Mouse (Mus musculus): Measurements from ENCODE around the gene Lgals1.
"Not testable (repeated sequence)": the region's sequence is repeated elsewhere in the genome, so short reads cannot be mapped to it uniquely, and the experiment has no call there.

The Lgals1 gene

DNA sequence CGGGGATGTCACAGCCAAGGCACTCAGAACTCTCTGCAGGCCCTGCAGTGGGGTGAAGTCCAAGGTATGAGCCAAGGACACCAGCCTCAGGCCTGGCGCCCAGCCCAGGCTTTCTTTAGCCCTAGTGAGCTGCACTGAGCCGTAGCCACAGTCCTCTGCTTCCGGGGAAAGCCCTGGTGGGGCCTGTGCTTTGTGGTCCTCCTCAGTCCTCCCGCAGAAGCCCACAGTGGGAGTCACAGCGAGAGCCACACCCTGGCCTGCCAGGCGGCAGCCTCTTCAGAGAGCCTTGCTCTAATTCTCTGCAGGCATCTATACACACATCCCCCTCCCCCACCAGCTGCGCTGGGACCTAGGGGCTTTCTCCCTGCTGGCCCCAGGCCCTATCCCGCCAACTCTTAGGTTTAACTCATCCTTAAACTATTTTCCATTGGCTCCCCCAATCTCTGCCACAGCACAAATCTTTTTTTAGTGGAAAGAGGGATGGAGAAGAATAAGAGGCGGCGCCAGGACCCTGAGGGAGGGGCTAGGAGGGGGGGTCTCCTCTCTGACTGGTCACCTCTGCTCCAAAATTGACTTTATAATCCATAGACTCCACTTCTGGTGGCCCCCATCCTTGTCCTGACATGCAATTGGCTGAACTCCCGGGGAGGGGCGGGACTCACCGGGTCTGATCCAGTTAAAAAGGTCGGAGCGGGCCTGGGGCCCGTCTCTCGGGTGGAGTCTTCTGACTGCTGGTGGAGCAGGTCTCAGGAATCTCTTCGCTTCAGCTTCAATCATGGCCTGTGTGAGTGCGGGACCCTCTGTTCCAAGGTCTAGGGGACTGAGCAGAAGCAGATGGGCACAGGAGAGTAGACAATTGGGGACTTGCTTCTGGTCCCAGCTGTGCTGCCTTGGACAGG is at the start of gene Lgals1:
Gene Lgals1, plus strand, starts transcription at position 705 of the 899 bp plus-strand sequence.
- DNase-seq (ENCODE audit: low spot score) = peak; percentile 90

DNA sequence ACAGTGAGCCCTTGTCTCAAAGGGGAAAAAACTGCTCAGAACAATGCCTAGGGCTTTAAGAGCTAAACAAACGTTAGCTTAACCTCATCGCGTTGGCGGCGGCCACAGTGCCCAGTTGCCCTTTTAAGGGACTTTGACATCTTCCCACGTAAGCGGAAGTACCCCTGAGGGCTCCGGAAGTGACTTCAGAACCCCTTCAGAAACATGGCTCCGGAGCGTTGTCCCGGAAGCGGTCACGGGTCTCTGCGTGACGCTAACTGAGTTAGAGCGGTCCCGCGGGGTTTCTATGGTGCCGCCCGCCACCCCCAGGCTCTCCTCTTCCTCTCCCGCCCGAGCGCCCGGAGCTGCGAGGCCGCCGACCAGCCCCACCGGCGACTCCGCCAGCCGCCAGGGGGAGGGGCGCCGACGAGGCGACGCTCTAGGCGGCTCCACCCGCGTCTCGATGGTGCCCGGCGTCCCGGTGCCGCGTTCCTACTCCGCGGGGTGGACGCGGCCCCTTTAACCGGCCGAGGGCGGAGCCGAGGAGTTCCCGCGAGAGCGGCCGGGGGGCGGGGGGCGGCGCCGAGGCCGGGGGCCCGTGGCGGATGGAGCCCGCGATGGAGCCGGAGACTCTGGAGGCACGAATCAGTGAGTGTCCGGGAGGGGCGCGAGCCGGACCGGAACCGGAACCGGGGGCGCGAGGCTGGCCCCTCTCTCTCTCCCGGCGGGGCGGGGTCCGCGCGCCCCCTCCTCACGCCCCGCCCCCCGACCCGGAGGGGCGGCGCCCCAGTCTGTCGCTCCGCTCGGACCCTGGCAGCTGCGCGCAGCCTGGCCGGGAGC is 49.3 kb upstream of the Lgals1 start, which contains the start of gene Gga1:
Gene Gga1, plus strand, starts transcription at position 200 of the 819 bp plus-strand sequence.
- peak; percentile 87 for DNase-seq (ENCODE audit: low spot score)

DNA sequence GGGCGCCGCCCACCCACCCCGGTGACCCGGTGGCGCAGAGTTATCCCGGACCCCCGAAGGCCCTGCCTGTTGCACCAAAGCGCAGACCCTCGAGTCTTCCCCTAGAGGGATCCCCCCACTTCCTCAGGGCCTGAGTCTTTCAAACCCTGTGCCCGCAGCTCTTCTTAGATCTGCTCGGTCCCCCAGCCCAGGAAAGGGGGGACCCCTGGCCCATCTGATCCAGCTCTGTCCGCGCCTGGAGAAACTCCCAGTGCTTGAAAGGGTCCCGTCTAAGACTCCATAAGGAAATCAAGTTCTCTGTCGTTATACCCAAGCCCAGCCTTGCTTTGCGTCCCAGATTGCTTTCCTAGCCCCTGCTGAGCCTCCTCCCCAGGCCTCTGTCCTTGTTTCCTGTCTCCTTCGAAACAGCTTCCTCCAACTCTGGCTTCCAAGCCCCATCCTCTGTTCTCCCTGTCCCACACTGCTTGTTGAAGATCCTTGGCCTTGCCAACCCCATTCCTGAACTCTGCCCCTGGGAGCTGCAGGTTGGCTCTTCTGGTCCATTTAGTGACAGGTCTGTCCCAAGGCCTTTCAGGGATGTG is 48.6 kb upstream of the Lgals1 start:
- DNase-seq (ENCODE audit: low spot score) = no peak

DNA sequence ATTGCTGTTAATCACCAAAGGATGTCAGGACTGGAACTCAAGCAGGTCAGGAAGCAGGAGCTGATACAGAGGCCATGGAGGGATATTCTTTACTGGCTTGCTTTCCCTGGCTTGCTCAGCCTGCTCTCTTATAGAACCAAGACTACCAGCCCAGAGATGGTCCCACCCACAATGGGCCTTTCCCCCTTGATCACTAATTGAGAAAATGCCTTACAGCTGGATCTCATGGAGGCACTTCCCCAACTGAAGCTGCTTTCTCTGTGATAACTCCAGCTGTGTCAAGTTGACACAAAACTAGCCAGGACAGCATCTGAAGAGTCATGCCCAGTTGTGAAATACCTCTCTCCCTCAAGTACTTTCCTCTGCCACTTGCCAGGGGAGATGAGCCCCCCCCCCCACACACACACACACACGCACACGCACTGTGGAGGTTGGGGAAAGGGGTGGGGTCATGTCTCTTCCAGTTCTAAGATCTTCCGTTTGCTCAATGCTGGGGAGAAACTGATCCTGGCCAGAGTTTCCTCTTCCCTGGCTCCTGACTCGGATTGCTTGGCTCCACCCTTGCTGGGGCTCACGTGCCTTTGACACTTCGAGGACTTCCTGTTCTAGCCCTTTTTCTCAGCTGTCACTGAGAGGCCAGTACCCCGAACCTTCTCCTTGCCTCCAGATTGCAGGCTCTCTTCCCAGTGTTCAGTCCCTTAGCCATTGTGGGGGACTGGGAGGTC is 47.6 kb upstream of the Lgals1 start:
- not testable (repeated sequence) for DNase-seq (ENCODE audit: low spot score)

DNA sequence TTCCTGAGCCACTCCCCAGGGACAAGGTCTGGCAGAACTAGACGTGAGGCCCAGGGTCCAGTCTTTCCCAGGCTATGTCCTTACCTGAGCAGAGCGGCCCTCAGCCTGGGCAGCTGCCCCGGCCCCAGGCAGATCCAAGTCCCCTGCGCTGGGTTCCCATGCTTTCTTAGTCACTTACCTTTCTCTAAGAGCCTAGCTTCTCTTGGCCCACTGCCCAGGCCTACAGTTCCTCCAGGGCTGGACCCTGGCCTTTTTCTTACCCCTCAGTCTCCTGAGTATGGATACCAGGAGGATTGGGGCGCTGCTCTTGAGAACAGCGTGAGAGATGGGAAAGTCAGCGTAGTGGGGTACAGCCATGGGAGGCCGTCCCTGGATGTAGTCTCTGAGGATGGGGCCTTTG is 46.1 kb upstream of the Lgals1 start:
- no peak for DNase-seq (ENCODE audit: low spot score)

DNA sequence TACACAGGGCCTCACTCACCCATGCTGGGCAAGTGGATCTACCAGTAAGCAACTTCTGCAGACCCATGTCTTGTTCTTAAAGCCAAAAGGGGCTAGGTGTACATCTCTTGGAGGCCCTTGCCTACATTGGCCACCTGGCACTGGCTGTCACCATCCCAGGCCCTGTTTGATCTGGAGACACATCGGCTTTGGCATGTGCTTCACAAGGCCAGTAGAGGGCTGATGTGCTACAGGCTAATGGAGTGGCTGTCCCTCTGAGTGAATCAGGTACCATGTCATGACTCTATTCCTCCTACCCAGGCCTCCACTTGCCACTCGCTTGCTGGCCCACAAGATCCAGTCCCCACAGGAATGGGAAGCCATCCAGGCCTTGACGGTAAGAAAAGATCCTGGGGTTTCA is 44.7 kb upstream of the Lgals1 start:
- no peak for DNase-seq (ENCODE audit: low spot score)

DNA sequence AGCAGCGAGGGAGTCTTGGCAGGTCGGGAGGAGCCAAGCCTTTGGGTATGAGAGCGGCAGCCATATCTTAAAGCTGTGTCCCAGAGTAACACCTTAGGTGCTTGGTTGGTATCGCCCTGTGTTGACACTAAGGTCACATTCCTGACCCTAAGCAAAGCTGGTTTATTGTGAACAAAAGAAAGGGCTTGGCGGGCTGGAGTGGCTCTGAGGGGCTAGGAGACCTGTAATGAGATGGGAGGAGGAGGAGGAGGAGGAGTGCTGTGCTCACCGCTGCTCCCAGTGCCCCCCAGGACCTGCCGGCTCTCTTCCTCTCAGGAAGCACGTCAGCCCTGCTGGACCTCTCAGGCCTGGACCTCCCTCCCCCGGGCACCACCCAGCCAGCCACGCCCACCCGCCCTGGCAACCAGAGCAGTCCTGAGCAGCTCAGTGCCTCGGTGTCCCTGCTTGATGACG is 37.1 kb upstream of the Lgals1 start:
- DNase-seq (ENCODE audit: low spot score) = no peak

DNA sequence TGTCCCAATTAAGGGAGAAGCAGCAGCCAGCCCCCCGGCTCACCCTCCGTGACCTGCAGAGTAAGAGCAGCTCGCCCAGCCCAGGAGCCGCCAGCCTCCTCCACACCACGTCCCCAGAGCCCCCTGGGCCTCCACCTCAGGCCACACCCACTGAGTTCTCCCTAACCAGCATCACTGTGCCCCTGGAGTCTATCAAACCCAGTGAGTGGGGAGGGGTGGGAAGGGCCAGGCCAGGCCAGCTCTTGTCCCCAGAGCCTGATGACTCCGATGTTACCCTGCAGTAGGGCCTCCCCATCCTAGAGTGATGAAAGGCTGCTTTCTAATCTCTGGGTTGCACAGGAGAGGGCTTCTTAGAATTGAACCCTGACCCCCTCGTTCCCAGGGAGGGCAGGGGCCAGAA is 34.1 kb upstream of the Lgals1 start:
- DNase-seq (ENCODE audit: low spot score) = no peak

DNA sequence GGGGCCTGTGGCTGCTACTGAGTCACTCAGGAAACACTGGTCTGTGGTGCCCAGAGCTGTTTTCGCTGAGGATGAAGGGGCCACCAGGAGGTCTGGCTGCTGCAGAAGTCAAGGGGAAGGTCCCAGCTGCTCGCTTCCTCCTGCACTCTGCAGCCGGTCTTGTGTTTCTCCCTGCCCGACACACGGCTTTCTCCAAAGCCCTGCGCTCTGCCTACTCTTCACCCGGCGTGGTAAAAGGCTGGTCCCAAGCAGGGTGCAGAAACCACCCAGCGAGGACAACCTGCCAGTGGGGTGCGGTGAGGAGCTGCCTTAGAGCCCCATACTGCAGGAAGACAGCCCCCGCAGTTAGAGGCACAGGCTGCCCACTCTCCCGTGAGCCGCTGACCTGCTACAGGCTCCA is 31.8 kb upstream of the Lgals1 start:
- no peak for DNase-seq (ENCODE audit: low spot score)

DNA sequence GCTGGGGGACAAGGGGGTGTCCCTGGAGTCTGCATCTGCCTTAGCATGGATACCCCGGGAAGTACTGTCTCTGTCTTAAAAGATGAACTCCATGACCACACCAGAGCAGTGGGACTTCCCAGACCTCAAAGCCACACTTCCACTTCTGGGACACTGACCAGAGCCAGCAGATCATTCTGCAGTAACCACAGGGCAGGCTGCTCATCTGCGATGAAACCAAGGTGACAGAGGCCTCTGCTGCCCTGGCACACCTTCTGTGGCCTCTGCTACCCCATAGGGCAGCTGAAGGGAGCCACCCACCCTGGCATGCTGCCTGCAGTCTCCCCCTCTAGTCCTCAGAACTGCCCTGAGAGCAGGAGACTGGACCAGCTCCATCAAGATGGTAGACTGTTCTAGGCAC is 30.8 kb upstream of the Lgals1 start:
- no peak for DNase-seq (ENCODE audit: low spot score)

DNA sequence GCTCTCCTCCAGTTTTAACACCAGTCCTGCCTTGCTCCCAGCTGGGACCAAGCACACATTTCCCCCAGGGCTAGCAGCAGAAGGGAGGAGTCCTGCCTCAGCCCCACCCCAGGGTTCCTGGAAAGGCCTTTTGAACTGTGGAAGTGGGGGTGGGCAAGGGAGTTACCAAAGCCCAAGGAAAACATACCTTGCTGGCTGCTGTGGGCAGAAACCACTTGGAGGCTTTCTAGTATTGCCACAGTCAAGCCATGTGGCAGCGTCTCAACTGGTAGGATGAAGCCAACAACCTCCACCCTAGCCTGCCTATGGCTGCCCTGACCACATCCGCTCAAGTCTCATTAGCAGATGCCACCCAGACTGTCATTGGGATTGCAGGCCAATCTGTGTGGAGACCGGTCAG is 30.4 kb upstream of the Lgals1 start:
- DNase-seq (ENCODE audit: low spot score) = no peak

DNA sequence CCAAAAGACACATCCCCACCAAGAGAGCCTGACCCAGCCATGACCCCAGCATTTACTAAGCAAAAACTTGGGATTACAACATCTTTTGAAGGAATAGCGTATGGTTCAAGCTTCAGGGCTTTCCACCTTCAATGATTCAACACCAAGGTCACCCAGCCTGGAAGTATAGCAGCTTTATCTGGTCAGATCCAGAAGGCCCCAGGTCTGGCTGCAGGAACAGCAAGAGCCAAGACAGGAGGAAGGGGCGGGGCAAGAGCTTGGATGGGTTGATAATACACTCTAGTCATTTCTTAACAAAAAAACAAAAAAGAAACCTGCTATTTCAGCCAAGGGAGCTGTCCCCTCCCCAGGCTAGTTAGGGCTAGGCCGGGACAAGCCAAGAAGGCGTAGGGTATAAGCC is 29.0 kb upstream of the Lgals1 start:
- DNase-seq (ENCODE audit: low spot score) = no peak

DNA sequence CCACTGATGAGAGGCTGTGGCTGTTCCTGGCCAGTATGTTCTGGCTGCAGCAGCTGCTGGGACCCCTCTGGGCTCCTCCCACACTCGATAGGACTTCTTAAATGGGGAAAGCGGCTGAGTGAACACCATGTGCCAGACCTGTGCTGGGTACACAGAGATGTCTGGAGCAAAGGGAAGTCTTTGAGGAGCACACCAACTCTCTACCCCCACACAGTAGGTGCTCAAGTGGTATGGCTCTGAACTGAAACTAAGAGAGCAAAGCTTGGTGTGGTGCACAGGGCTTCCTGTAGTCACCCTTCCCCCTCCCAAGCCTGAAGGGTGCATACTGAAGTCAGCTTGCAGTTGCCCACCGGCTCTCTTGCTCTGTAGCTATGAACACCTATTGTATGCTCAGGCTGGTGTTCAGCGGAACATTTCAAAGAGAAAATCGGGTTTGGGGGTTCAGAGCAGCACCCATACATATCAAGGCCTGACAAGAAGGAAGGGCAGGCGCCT is 28.0 kb upstream of the Lgals1 start:
- DNase-seq (ENCODE audit: low spot score) = no peak

DNA sequence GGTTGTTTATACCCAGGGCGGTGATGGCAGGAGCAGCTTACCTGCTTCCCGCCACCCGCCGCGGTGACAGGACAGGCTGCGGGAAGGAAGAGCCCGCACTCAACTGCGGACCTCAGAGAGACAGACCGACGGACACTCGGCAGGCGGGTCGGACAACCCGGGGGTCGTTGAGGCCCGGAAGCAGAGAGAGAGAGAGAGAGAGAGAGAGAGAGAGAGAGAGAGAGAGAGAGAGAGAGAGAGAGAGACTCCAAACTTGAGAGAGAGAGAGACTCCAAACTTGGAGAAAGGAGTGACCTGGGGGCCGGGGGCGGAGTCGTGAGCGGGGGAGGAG is 27.2 kb upstream of the Lgals1 start, which contains the start of gene Gm49510:
Gene Gm49510, plus strand, starts transcription at position 259 of the 331 bp plus-strand sequence.
- no peak for DNase-seq (ENCODE audit: low spot score)

DNA sequence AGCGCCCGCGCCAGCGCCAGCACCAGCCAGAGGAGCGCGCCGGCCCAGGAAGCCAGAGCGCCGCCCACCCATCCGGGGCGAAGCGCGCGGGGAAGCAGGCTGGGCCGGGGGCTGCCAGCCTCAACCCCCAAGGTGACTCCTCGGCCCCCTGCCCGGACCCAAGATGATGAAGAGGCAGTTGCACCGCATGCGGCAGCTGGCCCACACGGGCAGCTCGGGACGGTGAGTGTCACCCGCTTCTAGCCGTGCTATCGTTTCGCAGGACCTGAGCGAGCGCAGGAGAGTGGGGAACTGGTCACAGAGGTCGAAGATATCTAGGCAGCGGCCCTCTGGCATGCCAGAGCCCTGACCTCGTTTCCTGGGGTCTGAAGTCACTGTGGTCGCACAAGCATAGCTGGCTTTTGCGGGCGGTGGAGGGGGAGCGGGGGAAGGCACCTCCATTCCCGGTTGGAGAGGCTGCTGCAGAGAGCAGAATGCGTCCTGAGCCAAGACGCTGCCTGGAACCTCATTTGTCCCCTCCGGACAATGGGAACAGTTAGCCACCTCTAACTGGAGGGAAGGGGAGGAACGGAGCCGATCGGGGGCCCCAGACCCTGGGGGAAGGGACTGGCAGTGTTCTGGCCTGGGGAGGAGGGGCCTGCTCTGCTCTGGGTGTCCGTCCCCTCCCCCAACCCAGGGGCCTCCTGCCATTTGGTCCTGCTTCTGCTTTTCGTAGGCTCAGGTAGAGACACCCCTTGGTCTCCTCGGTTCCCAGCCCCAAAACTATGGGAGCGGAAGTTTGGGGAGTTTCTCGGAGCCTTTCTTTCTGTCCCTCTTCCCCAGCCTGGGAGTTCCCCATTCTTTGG is 26.6 kb upstream of the Lgals1 start, which contains the start of gene Sh3bp1:
Gene Sh3bp1, plus strand, starts transcription at position 29 of the 845 bp plus-strand sequence.
- peak; percentile 57 for DNase-seq (ENCODE audit: low spot score)

DNA sequence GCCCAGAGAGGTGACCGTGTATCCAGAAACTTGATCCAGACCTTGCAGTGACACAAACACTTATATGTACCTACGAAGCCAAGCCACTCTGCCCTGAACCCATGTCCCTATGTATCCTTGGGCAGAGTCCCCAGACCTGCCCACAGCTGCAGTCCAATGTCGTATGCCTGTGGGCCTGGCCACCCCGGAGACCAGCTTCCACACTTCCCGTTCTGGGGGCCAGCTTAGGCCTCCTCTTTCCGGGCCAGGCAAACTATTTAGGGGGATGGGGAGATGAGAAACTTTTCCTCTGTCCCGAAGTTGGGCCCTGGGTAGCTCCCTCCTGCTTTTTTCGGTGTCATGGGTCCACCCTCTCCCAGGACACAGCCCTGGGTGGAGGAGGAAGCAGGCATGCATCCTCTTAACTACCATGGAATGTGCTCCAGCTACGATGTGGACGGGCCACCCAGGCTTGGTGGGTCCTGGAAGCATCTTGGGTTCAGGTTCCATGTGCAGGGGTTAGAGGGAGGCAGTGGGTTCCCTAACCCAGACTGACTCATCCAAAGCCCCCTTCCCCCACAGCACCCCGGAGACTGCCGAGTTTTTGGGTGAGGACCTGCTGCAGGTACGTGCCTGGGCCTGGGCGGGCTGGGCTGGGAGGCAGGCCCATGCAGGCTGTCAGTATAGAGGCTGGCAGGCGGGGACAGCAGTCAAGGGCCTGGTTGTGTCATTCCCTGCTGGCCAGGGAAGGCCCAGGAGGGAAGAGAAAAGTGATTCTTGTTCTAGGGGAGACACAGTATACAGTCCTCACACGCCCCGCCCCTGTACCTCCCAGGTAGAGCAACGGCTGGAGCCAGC is 25.7 kb upstream of the Lgals1 start:
- DNase-seq (ENCODE audit: low spot score) = no peak

DNA sequence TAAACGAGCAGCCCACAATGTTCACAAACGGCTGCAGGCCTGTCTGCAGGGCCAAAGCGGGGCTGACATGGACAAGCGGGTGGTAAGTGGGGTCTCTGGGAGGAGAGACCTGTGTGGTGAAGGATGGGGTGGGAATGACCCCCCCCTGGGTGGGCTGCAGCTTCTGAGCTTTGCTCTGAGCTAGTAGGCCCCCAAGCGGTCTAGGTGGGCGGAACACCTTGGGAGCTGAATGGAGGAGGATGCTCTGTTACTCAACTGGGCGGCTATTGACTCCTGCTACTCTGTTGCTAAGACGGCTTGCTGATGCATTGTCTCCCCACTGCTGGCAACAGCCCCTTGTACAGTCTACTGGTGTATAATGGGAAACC is 25.1 kb upstream of the Lgals1 start:
- no peak for DNase-seq (ENCODE audit: low spot score)

DNA sequence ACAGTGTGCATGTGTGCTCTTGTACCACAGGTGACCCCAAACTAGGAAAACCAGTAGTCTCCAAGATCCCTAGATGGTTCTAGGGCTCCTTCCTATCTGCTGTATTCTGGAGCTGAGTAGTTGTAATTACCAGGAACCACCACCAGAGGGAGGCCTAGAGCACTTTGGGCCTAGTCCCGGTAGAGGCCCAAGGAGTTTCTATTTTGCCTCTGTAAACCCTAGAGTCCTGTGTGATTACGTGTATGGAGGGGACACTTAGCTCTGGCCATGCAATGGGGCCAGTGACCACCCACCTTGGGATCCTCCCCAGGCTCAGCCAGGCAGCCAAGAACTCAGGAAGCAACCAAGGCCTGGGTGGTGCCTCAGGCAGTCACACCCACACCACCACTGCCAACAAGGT is 23.3 kb upstream of the Lgals1 start:
- no peak for DNase-seq (ENCODE audit: low spot score)

DNA sequence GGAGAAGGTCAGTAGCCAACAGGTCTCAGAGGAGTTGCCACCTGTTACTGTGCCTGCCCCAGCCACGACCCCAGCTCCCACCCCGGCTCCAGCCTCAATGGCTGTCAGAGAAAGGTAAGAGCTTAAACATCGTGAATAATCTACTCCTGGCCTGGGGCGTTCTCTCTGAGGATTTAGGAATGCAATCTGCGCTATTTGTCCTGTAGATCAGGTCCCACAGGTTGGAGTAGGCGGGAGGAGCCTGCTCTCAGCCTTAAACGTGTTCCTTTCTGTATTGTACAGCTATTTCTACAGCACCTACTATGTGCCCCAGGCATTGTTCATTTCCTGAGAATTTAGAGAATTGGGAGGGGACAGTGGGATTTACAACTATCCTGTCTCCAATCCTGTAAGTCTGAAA is 18.1 kb upstream of the Lgals1 start:
- no peak for DNase-seq (ENCODE audit: low spot score)

DNA sequence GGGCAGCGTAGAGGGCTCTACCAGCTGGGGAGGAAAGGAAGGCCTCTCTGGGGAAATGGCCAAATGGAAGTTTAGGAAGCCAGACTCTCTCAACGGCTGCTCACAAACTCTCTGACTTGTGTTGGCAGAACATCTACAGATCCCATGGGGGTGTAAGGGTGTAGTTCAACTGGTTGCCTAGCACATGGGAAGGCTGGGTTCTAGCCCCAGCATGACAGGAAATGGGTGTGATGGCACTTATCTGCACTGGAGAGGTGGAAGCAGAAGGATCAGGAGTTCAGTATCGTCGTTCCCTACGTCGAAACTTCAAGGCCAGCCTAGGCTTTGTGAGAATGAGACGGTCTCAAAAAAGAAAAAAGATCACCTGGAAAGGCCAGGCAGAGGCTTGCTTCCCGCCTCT is 17.5 kb upstream of the Lgals1 start:
- no peak for DNase-seq (ENCODE audit: low spot score)
